Mouse (Mus musculus): ENCODE data around the gene Mettl24.

Gene Mettl24

DNA sequence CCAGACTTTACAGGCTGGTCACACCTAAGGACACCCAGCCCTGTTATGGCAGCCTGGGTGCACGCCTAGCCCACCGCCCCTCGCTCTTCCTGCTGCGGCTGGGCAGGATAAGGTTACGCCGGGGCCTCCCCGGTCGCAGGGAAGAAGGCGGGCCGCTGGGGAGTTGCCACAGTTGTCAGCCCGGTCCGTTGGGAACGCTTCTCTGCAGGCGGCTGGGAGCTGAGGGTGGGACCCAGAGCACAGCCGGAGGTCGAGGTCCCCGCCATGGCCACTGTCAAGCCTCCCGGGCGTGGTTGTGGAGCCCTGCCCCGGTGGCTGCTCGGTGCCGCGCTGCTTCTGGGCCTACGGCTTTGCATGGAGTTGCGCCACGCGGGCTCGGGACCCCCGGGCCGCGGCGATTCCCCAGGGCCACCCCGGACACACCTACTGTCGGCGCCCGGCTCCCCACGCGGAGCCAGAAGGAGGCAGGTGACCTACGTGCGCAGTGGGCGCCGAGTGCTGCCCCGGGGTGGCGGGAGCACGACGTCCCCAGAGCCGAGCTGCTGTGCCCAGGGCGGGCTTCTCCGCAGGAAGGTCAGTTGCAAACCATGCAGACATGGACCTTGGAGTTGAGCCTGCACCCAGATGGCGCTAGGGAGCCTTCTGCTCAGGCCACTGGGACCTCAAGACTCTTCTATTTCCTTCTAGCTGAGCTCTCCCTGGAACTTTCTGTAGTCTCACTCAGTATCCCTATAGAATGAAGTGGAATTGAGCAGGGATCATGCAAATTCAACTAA, at the start of gene Mettl24:
Gene Mettl24 (plus strand): TSS at position 191 of the 776 bp plus-strand sequence.
- DNase-seq, result peak; percentile 80

DNA sequence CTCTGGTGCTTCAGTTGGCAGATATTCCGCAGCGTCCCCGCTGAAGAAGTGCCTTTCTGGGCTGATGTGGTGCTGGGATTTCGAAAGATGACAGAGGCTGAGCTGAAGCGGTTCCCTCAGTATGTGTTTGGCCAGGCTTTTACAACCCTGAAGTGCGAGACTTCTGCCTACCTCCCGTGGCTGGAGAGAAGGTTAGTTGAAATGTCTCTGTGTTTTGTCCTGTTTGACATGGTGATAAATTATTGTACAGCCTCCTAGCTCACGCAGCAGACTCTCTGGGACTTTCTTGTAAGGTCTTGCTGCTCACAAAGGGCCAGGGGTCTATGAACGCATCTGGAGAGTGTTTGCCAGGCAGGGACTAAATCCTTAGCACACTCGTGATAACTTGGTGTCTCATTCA, 45.8 kb upstream of the Mettl24 start:
- DNase-seq, result no peak

DNA sequence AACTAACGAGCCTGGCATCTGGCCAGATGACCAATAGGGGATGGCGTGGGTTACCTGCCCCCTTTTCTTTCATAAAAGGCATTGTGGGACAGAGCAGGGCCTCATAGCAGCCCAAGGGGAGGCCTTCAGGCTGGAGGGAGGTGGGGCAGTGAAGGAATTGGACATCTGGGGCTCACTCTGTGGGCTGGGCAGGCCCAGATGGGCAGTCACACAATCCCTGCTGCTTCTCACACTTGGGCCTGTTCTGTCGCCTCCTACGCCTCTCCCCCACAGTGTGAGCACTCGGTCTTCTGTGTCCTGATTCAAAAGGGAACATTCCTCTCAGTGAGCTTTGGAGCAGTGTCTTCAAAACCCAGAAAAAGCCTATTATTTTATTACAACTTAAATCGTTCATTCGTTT, 44.8 kb upstream of the Mettl24 start:
- peak; percentile 85 for DNase-seq

DNA sequence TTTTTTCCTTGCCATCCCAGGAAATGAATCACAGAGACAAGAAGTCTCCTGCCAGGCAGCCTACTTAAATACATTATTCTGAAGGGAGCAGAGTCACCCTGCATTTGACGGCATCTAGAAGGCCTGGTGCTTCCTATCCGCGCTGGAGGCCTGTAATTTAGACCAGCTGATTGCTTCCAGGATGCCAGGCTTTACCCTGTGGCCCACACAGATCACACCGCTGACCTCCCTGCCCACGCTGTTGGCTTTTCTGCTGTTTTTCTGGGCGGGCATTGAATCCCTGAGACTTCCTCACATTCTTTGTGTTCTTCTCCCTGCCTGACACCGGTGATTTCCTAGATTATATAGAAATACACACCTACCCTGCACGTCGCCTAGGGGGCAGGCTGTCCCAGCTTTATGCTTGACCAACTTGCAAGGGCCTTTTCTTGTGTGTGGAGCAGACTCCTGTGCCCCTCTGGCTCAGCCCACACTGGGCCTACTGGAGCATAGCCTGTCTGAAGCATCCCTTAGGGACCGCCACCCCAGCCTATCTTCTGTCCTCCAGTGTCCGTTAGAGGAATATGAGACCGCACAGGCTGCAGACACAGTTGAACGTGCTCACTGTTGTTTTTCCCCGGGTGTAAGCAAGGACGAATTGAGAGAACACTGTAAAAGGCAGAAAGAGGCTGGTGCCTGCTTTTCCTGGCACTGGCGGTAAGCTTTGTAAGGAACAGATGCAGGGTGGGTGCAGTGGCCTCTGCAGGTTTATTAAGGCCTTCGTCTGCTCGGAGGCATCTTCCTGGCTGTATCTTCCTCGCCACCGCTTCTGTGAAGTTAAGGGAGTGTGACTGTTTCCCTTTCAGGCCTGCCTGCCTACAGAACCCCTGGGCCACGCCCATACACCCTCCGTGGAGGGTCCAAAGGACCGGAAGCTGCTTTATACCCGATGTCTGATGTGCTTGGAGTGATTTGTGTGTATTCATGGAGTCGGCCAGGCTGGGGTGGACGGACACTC, 44.0 kb upstream of the Mettl24 start:
- DNase-seq, result peak; percentile 57

DNA sequence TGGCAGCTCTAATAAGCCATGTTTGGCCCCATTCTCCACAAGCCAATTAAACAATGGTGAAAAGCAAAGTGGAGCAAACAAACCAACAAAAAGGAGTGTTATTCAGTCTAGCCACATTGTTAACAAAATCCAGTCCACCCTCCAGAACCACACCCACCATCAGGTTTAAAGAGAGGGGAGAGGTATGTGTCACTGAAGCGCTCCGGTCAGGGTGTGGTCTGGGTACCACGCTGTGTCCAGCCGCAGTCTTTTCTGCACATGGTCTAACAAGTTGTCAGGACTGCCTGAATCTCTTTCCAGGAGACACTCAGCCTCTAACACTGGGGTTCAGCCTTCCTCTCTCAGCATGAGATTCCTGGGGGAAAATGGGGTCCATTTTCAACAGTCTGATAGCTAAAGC, 42.7 kb upstream of the Mettl24 start:
- no peak for DNase-seq

DNA sequence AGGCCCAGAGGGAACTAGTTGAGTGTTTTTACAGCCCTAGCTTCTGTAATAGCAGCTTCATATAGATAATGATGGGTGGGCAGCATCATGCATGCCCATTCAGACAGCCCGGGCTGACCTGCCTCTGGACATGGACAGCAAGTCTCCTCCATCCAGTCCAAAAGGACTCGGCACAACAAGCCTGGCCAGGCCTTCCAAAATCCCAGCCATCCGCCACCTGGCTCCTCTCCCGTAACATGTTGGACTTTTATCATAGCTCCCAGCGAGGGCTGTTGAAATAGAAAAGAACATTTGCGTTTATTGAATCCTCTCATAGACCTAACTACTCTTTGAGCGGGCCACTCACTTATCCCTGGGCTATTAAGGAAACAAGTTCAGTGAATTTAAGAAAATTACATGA, 41.2 kb upstream of the Mettl24 start:
- peak; percentile 79 for DNase-seq

DNA sequence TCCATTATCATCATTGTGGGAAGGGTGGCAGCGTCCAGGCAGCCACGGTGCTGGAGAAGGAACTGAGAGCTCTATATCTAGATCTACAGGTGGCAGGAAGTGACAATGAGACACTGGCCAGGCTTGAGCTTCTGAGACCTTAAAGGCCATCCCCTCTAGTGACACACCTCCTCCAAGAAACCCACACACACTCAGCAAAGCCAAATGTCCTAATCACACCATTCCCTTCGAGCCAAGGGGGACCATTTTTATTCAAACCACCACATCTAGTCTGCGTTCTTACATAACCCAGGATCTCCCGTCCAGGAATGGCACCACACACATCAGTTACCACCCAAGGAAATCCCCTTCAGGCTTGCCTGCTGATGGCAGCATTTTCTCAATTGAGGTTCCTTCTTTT, 40.0 kb upstream of the Mettl24 start:
- DNase-seq, result no peak

DNA sequence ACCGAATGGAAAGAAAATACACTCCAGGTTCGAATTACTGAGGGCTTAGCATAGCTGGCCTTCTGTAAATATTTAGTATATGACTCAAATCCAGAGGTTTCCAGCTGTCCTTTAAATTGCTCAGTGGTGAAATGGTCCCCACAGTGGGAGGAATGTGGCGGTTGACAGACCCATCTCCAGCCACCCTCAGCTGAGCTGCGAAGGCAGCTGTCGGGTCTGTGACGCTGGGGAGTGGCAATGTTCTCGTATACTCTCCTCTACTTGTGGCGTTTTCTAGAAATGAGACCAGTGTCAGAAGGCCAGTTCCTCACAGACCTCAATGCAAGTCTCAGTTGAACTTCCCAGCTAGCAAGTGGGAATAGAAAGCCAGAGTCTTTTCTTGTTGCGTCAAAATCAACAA, 38.6 kb upstream of the Mettl24 start:
- no peak for DNase-seq

DNA sequence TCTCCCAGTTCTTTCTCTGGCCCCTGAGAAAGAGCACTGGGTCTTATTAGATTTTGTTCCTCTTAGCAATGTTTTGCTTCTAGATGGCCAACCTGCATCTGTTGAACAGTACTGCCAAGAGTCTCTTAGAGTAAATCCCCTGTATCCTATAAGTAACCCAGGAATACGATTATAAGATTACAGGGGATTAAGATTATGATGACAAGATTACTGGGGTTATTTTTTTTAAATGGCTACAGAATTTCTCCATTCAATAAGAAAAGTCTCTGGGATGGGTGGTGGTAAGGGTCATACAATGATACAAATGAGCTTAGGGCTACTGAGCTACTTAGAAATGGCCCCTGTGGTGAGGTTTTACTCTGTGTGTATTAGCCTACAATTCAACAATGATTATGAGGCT, 37.7 kb upstream of the Mettl24 start:
- DNase-seq, result no peak

DNA sequence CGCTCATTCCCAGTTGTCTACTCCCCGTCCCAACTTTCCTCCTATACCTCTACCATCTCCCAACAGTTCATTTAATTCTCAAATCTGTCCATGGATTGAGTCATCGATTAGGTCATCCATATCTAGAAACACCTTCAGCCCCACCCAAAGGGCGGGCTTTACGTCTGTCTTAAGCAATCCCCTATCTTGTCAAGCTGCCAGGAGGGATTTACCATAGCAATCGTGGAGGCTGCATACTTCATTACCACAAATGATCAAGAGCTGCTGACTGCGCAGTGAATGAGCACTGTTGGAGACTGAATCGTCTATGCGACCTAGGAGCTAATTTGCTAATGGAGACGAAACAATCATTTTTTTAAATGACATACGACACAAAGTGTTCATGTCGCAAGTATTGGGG, 34.3 kb upstream of the Mettl24 start:
- no peak for DNase-seq

DNA sequence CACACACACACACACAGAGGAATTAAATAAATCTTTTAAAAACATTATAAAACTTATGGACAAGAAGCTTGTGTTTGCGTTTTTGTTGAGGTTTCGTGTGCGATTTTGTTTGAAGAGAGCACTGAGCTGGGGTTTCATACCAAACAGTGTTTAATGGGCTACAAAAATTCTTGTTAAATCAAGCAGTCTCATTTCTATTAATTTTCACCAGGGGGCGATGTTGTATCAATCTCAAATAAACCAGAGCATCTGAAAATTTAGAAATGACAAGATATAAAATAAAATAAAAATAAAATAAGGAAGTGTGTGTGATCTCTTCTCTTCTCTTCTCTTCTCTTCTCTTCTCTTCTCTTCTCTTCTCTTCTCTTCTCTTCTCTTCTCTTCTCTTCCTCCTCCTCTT, 33.4 kb upstream of the Mettl24 start:
- DNase-seq, result peak; percentile 57

DNA sequence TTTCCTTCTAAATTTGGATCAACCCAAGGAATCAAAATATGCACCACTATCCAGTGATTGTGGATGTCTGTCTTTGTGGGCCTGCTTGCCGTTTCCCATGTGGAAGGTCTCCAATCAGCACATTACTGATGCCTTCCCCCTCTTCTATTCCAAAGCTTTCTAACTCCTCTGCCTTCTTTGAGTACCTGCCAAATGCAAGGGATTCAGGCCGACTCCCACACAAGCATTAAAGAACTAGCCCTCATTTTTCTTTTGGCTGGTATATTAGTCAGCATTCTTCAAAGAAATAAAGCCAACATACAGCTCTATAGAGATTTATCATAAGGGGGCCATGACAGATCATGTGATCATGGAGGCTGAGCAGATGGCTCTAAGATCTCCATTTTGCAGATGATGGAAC, 31.4 kb upstream of the Mettl24 start:
- DNase-seq, result no peak

DNA sequence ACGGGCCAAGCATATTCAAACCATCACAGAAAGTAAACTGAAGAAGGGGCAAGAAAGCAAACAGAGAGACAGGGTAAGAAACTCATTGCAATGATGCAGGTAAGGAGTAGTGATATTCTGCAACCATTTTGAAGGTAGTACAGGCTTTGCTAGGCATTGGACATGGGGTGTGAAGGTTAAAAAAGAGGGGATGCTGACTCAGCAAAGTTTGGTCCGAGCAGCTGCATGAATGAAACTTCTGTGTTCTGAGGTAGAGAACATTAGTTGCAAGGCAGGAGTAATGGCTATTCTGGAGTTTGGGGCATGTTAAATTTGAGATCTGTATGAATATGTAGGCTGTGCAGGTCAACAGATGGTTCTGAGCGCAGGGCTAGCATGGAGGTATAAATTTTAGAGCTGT, 17.8 kb upstream of the Mettl24 start:
- DNase-seq, result no peak

DNA sequence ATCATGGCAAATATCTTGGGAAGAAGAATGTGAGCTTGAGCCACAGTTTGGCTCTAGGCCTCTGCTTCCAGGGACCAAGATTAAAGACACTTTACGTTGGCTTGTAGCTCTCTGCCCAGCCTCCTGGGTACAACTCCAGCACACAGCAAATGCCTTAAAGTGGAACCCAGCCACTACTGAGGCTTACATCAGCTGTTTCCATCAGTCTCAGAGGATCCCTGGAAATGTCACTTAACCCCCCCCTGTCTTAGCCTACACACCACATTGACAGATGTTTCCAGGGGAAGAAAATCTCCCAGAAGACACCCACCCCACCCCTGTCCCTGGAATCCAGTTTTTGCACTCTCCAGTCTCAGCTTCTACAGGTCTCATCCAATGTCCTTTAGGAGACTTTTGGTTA, 16.1 kb upstream of the Mettl24 start:
- no peak for DNase-seq

DNA sequence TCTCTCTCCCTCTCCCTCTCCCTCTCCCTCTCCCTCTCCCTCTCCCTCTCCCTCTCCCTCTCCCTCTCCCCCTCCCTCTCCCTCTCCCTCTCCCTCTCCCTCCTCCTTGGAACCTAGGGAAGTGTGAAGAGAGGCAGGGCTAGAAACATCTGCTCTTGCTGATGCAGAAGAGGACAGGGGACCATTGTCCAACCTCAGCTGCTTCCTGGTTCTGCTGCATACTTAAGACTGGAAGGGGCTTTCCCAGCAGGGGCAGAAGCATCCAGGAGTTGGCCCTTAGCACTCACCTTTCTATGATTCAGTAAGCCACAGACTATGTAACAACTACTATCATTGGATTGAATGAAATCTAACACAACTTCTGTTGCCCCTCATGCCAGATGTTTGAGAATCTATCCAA, 14.4 kb upstream of the Mettl24 start:
- DNase-seq, result no peak

DNA sequence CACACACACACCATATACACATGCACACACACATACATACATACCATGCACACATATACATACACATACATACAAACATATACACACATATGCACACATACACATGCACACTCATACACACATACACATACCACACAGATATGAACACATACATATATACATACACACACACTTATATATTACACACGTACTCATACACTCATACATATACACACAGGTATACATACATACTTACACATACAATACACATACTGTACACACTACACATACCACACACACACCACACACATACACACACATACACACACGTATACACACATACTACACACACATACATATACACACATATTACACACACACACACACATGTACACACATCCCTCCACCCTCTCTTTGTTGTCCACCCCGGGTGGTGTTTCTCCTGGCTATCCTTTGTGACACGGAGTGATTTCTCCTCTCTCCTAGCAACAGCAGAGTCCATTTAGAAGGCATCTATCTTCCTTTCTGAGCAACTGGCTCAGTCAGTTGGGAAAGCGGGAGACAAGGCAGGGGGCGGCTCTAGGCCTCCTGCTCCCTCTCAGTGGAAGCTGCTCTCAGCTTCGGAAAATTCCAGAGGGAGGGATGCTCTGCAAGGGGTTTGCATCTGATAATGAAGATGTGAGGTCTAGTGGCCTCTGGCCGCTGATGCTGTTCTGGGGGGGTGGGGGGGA, 10.3 kb upstream of the Mettl24 start:
- DNase-seq, result no peak

DNA sequence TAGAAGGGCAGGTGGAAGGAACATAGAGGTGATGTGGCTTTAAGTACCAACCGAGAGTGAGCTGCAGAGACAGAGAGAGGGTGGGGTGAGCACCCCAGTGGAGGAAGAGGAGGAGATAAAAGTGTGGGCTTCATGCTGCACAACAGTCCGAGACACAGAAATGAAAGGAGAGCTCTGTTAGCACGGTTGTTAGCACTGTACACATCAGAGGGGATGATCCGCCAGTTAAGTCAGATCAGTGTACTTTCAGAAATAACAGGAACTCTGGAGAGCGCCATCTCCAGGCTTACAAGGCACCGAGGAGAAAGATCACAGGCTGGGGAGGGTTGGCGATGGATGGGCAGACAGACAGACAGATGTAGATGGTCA, 9.8 kb upstream of the Mettl24 start:
- DNase-seq, result no peak

DNA sequence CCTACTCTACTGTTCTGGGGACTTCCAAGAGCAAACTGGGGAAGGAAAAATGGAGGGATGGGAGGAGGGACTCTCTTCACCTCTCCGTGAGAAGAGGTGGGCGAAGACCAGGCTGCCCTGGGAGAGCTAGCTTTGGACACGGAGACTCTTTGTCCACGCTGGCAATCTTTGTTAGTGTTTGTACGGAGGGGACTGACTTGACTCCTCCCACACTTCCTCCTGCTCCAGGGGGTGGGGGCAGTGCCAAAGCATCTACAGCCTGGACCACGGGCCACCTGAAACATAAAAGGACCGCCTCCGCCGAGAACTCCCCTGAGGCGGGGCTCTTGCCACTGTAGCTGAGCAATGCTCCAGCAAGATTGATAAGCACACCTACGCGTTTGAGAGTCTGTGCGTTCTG, 8.9 kb upstream of the Mettl24 start:
- DNase-seq, result no peak

DNA sequence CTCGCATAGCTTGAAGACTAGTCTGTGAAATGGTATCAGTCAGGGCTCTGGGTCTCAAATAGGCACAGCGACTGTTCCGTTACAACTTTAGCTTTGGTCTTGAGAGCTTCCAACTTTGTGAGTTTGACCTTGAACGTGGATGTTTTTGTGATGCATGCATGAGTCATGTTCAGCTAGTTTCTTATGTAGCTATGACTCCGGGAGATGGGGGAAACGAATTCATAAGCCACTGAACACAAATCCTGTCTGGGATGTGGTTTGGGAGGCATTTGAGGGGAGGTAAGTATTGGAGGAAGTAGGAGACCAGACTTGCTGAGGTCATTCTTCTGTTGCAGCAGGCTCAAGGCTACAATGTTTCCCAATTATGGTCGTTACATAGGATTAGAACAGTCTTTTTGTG, 7.2 kb upstream of the Mettl24 start:
- DNase-seq, result no peak

DNA sequence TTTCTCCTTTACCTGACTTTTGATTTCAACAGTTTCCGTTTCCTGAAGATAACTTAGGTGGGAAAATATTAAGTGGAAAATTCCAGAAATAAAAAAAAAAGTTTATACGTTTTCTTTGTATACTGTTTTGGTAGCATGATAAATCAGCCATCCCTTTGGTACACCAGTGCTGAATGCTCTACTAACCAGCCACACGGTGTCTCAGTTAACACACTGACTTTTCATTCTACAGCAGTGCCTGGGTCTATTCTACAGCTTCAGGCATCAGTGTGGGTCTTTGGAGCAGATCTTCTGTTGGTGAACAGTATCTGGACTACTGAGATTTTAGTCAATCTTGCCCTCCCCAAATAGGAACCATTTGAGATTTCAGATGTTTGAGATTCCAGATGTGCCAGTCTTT, 4.6 kb upstream of the Mettl24 start:
- no peak for DNase-seq

DNA sequence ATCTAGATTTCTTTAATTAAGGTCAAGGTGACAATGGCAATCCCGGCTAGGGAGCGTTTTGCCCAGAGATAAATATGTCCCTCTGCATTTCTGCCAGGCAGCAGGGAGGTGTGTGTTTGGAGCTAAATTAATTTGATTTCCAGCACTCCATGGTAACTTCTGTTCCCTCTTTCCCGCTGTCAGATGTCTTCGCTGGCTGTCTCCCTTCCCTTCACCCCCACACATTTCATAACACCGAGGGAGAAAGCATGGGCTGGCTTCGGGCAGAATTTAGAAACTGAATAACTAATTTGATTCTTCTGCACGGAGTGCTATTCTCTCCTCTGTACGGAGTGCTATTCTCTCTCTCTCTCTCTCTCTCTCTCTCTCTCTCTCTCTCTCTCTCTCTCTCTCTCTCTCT, 612 bp upstream of the Mettl24 start:
- DNase-seq, result peak; percentile 32

DNA sequence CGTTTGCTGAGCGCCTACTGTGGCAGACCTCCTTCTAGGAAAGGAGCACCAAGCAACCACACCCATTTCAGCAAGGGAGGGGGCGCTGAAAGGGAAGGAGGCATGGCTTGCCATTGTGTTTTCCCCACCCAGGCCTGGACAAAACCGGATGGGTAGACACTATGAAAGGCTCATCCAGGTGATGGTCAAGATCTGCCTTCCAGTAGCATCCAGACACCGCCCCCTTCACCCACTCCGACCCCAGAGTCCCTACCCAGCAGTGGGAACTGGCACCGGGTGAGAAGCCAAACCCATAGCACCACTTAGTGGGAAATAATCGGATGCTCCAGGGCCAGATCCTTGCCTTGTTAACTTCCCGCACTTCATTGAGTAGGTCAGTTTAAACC, 779 bp downstream of the Mettl24 start:
- peak; percentile 16 for DNase-seq

DNA sequence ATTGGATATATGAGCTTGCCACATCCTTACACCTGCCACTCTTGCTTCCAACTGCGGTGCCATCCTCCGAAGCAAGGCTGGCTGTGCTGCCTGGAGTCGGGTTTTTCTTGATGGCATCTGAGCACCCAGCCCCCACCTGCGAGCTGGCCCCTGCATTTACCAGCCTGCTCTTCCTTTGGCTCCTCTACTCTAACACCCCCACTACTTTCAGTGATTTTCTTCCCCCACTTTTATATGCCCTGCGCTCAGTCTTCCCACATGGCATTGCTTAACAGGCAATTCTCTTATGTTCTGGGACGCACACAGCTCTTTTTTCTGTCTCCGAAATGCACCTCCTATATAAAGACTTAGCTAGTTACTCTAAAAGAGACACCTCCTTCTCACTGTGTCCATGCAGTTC, 1.2 kb downstream of the Mettl24 start:
- no peak for DNase-seq

DNA sequence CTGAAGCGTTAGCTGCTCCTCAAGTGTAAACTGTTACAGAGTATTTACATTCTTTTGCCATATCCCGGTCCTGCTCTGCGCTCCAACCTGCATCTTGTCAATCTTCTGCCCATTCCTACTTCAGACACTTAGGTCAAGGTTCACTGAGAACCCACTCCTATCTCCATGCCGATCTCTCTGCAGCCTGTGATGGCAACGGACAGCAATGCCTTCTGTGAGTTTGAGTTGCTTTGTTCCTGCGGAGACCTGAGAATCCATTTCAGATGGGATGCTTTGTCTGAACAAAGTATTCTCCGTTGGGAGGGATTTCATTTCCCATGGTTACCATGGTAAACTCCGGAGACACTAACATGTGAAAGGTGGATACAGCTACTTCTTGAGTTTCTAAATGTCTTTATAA, 2.6 kb downstream of the Mettl24 start:
- DNase-seq, result no peak

Measured in cerebellum, adult 9-10 months (tissue).